Mouse (Mus musculus) spleen, postnatal 10 days (tissue): Measurements from ENCODE around the gene Zfp689.
"Not testable (repeated sequence)": the region's sequence is repeated elsewhere in the genome, so short reads cannot be mapped to it uniquely, and the experiment has no call there.

Experiments used
- DNase-seq, 2 experiments: peaks; one replicate each; pipeline ENCODE4 v3.0.0; 2021 to 2022; ENCODE audit warnings: low spot score in 2 of 2

Gene Zfp689

DNA sequence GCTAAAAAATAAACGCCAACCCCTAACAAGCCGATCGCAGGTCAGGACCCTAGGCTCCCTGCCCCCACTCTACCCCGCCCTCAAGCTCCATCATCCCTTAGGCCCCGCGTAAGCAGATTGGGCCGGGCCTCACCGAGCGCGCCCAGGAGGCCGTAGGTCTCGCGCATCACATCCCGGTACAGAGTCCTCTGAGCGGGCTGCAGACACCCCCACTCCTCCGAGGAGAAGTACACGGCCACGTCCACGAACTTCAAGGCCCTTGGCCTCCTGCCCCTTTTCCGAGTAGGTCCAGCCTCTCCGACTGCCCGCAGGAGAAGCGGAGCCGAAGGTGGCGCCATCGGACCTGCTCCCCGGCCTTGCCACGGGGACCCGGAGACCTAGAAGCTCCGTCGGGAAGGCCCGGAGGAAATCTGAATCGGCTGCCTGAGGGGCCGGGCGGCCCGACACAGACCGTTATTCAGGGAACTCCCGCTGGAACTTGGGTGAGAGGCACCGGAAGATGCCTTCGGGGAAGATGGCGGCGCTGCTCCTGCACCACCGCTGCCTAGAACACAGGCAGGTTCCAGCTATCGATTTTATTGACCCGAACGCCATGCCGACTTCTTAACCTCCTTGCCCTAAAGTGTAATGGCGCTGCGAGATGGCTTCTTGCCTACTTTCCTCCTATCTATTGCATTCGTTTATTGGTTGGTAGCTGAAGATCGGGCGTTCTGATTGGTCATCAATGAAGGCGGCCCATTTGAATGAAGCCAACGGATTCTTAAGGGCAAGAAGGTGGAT lies at the start of gene Zfp689:
TSS of gene Zfp689 (minus strand) at position 638 of the 780 bp plus-strand sequence.
- DNase-seq, result peak; percentile 88 to 91

DNA sequence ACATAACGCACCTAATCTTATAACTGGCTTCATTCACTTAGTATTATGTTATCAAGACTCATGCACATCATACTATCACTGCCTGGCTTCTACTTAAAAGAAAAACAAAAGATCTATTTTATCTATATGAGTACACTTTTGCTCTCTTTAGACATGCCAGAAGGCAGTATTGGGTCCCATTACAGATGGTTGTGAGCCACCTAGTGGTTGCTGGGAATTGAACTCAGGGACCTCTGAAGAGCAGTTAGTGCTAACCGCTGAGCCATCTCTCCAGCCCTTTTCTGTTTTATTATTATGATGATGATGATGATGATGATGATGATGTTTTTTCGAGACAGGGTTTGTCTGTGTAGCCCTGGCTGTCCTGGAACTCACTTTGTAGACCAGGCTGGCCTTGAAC lies 49.4 kb upstream of the Zfp689 start:
- DNase-seq, result peak in 1 of 2 experiments; percentile 69

DNA sequence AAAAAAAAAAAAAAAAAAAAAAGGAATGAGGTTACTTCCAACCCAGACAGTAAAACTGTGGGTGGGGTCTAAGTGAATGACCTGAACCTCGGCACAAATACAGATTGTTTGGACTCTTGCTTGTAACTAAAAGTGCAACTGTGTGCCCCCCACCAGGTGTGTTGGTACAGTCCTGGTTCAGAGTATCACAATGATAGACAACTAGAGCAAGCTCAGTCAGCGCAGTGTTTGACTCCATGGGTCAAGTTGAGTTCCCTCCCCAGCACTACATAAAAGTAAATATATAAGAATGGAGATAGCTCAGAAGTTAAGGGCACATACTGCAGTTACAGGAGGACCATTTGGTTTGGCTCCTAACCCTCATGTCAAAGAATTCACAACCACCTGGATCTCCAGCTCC lies 48.4 kb upstream of the Zfp689 start:
- DNase-seq, result no peak

DNA sequence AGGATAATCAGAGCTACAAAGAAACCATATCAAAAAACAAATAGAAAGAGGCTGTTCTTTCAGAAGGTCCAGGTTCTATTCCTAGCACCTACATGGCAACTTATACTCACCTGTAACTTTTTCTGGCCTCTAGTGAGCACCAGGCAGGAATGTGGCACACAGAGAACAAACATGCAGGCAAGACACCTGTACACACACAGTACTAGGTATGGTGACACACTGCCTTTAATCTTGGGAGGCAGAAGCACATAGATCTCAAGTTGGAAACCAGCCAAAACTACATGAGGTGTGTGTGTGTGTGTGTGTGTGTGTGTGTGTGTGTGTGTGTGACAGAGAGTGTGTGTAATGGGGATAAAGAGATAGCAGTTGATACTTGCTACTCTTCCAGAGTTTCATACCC lies 45.7 kb upstream of the Zfp689 start:
- no peak for DNase-seq

DNA sequence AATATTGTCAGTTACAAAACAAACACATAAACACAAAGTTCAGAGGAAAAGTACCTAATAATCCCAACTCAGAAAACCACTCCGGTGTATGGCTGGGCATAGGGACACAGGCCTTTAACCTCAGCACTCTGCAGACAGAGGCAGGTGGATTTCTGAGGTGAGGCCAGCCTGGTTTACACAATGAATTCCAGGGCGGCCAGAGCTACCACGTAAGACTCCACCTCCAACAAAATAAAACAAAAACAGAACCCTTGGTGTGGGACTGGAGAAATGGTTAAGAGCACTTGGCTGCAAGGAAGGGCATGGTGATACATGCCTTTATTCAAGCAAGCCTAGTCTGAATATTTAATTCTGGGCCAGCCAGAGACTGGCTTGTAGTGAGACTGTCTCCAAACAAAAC lies 42.9 kb upstream of the Zfp689 start:
- no peak for DNase-seq

DNA sequence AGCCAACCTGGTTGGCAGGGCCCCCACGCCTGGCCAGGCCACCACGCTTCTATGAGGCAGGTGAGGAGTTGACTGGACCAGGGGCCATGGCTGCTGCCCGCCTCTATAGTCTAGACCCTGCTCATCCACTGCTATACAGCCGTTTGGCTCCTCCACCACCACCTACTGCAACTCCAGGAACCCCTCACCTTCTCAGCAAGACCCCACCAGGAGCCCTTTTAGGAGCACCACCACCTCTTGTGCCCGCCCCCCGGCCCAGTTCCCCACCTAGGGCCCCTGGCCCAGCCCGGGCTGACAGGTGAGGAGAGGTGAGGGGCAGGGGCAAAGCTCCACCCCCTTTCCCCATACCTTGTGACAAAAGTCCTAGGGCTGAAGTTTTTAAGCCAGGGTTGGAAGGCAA lies 41.0 kb upstream of the Zfp689 start:
- DNase-seq, result no peak

DNA sequence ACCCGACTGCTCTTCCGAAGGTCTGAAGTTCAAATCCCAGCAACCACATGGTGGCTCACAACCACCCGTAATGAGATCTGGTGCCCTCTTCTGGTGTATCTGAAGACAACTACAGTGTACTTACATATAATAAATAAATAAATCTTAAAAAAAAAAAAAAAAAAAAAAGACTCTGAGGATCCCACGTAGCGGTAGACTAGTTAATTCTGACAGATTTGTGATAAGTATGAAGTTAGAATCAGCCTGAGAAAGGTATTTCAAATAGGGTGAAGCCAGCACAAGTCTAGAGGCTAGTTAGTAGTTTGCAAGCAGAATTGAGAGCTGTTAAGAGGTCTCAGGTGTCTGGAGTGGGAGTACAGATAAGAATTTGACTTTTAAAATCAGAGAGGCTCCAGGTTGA lies 39.4 kb upstream of the Zfp689 start:
- DNase-seq, result not testable (repeated sequence)

DNA sequence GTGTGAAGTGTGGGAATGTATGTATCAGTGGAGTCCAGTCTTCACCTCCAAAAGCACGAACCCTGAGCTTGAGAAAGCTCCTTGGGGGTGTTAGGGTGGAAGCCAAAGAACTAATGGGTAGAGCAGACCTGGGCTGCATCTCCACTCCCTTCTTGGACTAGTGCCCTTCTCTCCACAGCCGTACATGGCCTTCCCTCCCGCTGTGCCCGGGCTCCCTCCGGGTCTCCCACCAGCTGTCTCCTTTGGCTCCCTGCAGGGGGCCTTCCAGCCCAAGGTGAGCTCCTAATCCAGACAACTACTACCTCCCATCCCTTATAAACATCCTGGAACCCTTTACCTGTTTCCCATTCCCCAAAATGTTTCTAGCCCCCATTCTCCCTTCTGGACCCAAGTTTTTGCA lies 36.5 kb upstream of the Zfp689 start:
- DNase-seq, result no peak

DNA sequence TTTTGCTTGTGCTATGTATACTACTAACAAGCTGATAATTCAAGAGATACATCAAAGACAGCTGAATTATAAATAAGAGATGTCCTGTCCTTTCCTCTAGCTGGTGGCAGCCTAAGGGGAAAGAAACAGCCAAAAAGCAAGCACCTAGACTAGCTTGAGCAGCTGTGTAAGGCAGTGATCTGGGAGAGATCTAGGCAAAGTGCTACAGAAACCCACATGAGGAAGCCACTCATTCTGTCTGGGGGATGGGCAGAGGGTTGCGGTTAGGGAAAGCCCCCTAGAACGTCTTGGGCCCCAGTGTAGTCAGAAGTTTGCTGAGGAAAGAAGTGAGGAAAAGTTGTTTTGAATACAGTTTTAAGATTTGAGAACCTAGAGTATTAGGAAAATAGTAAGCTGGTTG lies 31.4 kb upstream of the Zfp689 start:
- DNase-seq, result peak; percentile 38 to 75

DNA sequence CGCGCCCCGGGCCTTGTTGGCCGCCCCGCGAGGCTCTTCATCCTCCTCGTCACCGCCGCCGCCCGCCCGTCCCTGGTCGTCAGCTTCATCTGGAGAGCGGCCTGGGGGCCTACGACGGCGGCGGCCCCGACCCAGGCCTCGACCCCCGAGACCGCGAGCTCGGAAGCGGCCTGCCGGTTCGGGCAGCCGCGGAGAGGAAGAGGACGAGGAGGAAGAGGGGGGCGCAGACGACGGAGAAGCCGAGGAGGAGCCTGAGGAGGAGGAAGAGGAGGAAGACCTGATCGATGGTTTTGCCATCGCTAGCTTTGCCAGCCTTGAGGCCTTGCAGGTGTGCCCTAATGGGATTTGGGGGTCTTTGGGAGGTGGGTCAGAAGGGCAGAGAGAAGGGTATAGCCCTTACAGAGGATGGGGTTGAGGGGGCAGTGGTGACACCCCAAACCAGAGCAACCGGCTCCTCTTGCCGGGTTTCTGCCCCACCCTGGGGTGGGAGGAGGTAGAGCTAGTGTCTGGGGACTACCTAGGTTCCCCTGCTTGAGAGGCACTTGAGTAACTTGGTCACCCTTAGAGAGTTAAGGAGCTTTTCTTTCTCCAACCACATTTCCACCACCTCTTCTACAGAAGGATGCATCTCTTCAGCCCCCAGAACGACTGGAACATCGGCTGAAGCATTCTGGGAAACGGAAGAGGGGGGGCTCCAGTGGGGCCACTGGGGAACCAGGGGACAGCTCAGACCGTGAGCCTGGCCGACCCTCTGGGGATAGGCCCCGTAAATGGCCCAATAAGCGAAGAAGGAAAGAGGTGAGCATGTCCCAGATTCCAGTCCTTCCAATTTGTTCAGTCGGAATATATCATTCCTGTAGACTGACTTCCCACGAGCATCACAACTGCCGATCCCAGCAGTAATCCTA lies 30.6 kb upstream of the Zfp689 start:
- DNase-seq, result peak; percentile 63 to 71

DNA sequence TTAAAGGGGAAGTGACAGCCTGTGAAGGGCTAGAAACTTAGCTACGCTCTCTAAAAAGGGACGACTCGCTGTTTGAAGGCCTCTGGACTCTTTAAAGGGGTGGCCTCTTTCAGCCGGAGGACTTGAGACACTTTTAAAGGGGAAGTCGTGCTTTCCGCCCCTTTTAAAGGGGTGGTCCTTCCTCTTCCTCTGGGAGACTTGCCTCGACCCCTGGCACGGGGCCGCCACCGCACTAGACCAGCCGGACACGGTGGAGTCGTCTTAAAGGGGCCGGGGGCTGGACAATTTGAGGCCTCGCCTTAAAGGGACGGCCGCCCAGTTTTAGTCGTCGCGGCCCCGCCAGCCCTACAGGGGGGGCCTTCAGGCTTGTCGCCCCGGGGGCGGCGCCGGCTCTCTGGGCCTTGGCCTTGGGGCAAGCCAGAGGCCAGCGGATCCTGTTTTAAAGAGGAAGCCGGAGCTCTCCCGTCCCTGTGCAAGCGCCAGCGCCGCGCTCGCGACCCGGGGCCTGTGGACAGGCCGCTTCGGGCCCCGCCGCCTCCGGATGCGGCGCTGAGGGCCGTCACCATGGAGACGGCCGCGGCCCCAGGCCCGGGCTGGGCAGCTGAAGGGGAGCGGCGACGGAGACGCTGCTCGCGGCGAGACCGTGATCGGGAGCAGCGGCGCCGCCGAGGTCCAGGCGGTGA lies 29.8 kb upstream of the Zfp689 start, which contains the start of gene Fbrs:
TSS of gene Fbrs (plus strand) at position 565 of the 683 bp plus-strand sequence.
- peak in 1 of 2 experiments; percentile 85 for DNase-seq

DNA sequence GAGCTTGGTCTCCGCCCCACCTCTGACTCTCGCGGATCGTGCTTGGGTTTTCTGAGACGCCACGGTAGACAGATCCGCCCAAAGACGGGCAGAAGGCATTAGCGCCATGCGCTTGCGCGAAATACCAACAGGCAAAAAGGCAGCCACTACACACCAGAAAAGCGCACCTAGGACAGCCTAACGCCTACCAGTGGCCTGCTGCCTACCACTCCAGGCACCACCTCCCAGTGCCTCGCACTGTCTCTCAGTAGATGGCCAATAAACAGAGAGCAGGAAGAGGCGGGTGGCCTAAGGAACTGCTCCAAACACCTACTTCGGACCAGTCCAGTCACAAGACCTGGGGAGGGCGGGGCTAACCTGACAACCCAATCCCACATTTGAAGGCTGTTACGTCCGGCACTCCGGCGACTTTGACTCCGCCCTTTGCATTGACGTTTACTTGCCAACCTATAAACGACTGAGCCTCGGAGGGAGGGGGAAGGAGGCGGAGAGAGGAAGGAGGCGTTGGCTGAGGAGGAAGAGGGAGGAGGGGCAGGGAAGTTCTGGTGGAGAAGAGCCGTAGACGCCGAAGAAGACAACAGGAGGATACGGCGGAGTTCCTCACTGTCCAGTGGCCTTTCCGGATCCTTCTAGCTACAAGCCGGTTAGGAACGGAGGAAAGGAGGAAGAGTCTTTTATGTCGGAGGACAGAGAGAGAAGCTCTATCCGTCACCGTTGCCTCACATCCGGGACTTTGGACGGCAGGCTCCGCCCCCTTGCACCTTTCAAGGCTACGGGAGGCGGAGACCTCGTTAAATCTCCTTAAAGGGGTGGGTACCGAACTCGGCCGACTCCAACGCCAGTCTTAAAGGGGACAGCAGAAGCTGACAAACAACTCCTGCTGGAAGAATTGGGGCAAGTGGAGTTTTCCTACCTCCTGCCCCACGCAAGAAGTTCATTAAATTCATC lies 29.0 kb upstream of the Zfp689 start:
- peak; percentile 98 to 100 for DNase-seq

DNA sequence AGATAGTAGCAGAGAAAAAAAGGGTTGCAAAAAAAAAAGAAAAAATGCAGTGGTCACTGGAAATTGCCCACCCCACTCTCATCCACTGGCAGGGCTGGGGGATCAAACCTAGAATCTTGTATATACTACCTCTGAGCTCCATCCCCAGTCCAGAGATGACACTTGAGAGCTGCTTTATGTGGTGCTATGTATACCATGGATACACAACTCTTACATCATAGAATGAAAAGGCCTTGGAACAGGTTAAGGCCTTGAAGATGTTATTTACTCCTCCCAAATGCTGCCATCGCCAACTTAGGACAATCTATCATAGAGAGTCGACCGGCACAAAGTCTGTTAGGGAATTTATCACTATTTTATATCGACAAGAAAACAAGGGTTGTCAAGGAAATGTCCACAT lies 27.9 kb upstream of the Zfp689 start:
- DNase-seq, result no peak

DNA sequence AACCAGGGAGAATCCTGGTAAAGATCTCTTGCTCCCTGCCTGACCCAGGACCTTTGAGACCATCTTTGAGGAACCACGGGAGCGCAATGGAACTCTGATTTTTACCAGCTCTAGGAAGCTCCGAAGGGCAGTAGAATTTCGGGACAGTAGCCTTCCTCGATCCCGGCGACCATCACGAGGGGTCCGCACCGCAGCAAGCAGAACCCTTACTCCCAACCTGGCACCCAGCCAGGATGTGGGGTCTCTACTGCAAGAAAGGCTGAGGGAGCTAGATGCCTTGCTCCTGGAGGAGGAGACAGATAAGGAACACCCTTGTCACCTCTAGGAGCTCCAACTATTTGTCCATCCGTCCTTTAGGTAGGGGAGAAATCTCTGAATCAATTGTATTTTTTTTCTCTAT lies 27.4 kb upstream of the Zfp689 start:
- no peak for DNase-seq

DNA sequence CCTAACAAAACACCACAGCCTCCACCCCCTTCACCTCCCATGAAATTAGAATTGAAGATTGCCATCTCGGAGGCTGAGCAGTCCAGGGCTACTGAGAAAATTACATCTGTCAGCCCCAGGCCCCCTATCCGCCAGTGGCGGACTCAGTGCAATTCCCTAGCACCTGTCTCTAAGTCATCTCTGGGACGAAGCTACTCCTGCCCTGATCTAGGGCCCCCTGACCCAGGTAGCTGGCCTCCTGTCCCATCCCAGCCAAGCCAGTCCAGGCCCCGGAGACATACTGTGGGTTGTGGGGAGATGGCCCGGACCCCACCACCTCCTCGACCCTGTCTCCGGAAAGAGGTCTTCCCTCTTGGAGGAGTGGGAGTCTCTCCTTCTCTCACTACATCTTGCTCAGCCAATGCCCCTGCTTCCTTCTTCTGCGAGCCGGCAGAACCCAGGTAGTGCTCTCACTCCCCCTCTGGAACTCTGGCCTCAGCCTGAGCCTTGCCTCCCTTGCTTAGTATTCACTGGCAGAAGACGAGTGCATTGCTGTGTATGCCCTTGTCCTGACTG lies 26.3 kb upstream of the Zfp689 start:
- no peak for DNase-seq

DNA sequence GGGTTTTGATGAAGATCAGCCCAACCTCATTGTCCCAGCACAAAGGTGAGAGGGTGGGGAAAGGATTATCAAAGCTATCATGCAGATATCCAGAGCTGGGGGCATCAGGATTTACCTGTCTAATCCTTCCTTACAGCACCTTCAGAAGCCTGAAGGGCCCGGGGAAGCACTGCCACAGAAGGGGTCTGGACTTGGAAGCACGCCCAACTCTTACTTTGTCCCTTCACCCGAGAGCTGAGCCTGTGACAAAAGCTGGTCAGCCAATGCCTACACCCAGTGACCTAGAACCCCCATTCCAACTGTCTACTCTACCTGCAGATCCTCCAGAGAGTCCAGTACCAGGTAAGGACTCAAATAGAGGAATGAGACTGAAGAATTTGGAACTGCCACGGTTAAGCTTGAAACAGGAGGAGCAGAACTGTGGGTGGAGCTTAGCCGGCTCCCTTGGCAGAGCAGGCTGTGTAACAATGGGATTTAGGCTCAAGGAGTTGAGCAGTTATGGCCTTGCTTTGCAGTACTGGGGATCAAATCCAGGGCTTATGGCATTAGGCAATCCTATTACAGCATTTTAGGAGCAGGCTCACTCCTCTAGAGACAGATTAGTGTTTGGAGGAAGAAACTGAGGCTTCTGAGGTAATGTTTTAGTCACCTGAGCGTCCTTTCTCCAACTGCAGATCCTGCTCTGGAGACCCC lies 25.6 kb upstream of the Zfp689 start:
- DNase-seq, result no peak

DNA sequence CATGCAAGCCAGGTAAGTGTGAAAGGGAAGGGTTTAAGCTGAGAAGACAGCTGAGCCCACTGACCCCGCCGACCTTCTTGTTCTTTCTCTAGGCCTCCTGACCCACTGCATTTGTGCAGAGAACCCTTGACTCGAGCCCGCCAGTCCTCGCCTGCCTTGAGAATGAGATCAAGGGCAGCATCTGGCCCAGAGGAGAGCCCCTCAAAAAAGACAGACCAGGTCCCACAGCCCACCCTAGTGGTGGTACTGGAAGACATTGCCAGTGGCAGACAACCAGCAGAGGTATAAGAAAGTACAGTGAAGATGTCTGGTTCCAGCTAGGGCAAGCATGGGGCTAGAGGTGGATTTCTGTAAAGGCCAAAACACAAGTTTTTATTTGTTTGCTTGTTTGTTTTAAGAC lies 24.7 kb upstream of the Zfp689 start:
- no peak for DNase-seq

DNA sequence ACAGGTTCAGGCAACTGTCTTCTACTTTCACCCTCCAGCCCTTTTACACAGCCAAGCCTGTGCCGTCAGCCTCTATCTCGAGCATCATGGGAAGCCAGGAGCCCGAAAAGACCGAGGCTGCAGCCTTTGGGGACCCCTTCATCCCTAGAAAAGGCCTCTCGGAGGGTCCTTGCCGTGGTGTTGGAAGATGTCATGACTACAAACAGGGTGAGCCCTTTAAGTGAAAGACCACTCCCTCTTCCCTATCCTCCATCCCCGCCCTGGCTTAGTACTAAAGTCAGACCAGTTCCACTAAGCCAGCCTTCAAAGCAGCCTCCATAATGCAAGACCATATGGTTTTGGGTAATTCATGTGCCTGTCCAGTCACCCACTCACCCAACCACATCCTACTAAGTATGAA lies 23.1 kb upstream of the Zfp689 start:
- no peak for DNase-seq

DNA sequence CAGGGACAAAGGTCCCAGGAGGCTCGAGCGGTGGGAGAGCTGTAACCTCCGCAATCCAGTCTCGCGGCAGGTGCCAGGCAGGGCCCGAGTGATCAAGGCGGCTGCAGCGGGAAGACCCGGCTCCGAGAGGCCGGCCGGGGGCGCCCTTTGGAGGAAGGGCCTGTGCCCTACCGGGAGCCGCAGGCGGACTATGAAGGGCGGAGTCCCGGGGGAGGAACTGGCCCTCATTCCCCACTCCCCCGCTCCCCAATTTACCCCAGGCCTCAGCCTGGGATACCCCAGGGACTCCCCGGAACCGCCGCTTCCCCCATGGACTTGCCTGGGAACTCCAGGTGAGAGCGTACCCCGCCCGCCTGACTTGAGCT lies 22.7 kb upstream of the Zfp689 start:
- peak in 1 of 2 experiments; percentile 72 for DNase-seq
